Mouse (Mus musculus) intestine, postnatal 0 days (tissue): ENCODE results near the gene Defb28. TPM values are rescaled to one million over a fixed set of nuclear protein-coding genes. Genes with fewer than 3 reads are reported as not detected.

ENCODE experiments used
- ATAC-seq: fragments of 200-750 bp; cut with Nextera tagmentation; 2 replicates; pipeline ENCODE4 v1.8.0; 2017; ENCODE audit warnings: mild to moderate bottlenecking, moderate TSS enrichment, moderate library complexity
- H3K27ac ChIP-seq: fragments of 300-500 bp; sonication (generic); 2 replicates; pipeline ENCODE4 v1.5.1; 2014; ENCODE audit warnings: mild to moderate bottlenecking, low read depth, low read length, moderate library complexity
- H3K27me3 ChIP-seq: fragments of 300-500 bp; sonication (generic); replicated peaks from 2 replicates; pipeline ENCODE4 v1.6.1; 2014; ENCODE audit warnings: low read length, mixed read lengths; ENCODE audit not compliant: control insufficient read depth, insufficient read depth
- H3K36me3 ChIP-seq: fragments of 300-500 bp; sonication (generic); 2 replicates; pipeline ENCODE4 v1.6.1; 2014; ENCODE audit warnings: mild to moderate bottlenecking, moderate library complexity; ENCODE audit not compliant: control insufficient read depth, insufficient read depth
- H3K4me1 ChIP-seq: fragments of 300-500 bp; sonication (generic); replicated peaks from 2 replicates; pipeline ENCODE4 v1.6.1; 2014; ENCODE audit warnings: antibody characterized with exemption, low read length, mixed read lengths; ENCODE audit not compliant: control insufficient read depth, insufficient read depth
- H3K4me2 ChIP-seq: fragments of 300-500 bp; sonication (generic); replicated peaks from 2 replicates; pipeline ENCODE4 v1.6.1; 2014; ENCODE audit warnings: low read depth, mild to moderate bottlenecking, moderate library complexity
- H3K4me3 ChIP-seq: fragments of 300-500 bp; sonication (generic); 2 replicates; pipeline ENCODE4 v1.5.1; 2014; ENCODE audit warnings: low read depth, low read length
- H3K9ac ChIP-seq: fragments of 300-500 bp; sonication (generic); 2 replicates; pipeline ENCODE4 v1.6.1; 2014; ENCODE audit warnings: mild to moderate bottlenecking, low read depth, low read length
- H3K9me3 ChIP-seq: fragments of 300-500 bp; sonication (generic); 2 replicates; pipeline ENCODE4 v1.6.1; 2016; ENCODE audit warnings: mixed run types; ENCODE audit not compliant: control insufficient read depth
- CTCF ChIP-seq: sonication (generic); IDR thresholded peaks from 2 replicates; pipeline ENCODE4 v1.5.1; 2016; ENCODE audit warnings: low read depth, mild to moderate bottlenecking, control low read depth, antibody characterized with exemption, moderate library complexity
- WGBS: fragments of 180-500 bp; shearing (Covaris S2); extraction: QIAGEN DNeasy Blood & Tissue Kit; methylation state at CpG from one replicate; pipeline ENCODE4 v1.1.7; 2014; 5-methylcytosine and 5-hydroxymethylcytosine counted together
- polyA plus RNA-seq: library from polyadenylated mRNA; unstranded; fragments of >200 nt; fragmentation: Nextera tagmentation; extraction: Ambion mirVana; gene quantifications from 2 replicates; pipeline ENCODE4 v1.2.1, GENCODE M21; 2015

Gene Defb28
- polyA plus RNA-seq, 1 experiment from 2014 or later: not detected

- H3K4me2 ChIP-seq: no peak overlapping the region
- no peaks in the 10 kb centered on the region for H3K36me3 ChIP-seq
- H3K27ac ChIP-seq: no peak overlapping the region
- no peak overlapping the region for H3K9ac ChIP-seq
- H3K4me1 ChIP-seq: no peaks in the 10 kb centered on the region
- no peak for ATAC-seq
- H3K27me3 ChIP-seq: no peaks in the 10 kb centered on the region
- no peaks in the 10 kb centered on the region for H3K9me3 ChIP-seq
- no peak overlapping the region for H3K4me3 ChIP-seq
- WGBS: 58% methylated on average over 5 of the region's 5 CpGs
- no peak for TF ChIP-seq CTCF
Measured at GRCm38 (mm10) chr2:152548124-152548523, 30.1 kb downstream of the Defb28 start.

- TF ChIP-seq CTCF: peak; percentile 85
- Histone ChIP-seq H3K9ac (no peak overlapping the region), H3K27me3 (no peaks in the 10 kb centered on the region), H3K4me1 (no peaks in the 10 kb centered on the region), H3K36me3 (no peaks in the 10 kb centered on the region), H3K4me3 (no peak overlapping the region), H3K4me2 (no peak overlapping the region; the same call in 1 of the 2 replicates), H3K27ac (no peak overlapping the region), H3K9me3 (no peaks in the 10 kb centered on the region)
- no peak; the same call in 1 of the 2 replicates for ATAC-seq
- 13% methylated on average over 16 of the region's 16 CpGs for WGBS
Measured at GRCm38 (mm10) chr2:152553774-152554423, 35.8 kb downstream of the Defb28 start.

GRCm38 (mm10) chr2:152556655-152557054, 38.6 kb downstream of the Defb28 start:
- Histone ChIP-seq H3K4me3 (no peak overlapping the region), H3K27ac (no peak overlapping the region), H3K4me2 (no peak overlapping the region), H3K9me3 (no peaks in the 10 kb centered on the region), H3K27me3 (0 out of 2 replicates have a peak, but pooled peaks cover 3% of the 10 kb centered on the region), H3K9ac (no peak overlapping the region), H3K4me1 (no peaks in the 10 kb centered on the region), H3K36me3 (no peaks in the 10 kb centered on the region)
- ATAC-seq: no peak
- no peak for TF ChIP-seq CTCF
- WGBS: 84% methylated on average over 7 of the region's 7 CpGs

GRCm38 (mm10) chr2:152569038-152569437, 51.0 kb downstream of the Defb28 start, which contains the start of gene Gm17416:
Gm17416 (plus strand) TSS chr2:152569338.
- Histone ChIP-seq H3K36me3 (no peaks in the 10 kb centered on the region), H3K4me3 (no peak within 1 kb of the TSS), H3K4me1 (no peaks in the 10 kb centered on the region), H3K27me3 (no peaks in the 10 kb centered on the region), H3K27ac (no peak within 1 kb of the TSS), H3K9ac (no peak within 1 kb of the TSS), H3K9me3 (no peaks in the 10 kb centered on the region), H3K4me2 (no peak within 1 kb of the TSS)
- 85% methylated on average over 5 of the region's 5 CpGs for WGBS
- no peak for ATAC-seq
- no peak for TF ChIP-seq CTCF

- Histone ChIP-seq H3K9ac (no peak overlapping the region), H3K4me3 (no peak overlapping the region), H3K27ac (no peak overlapping the region), H3K27me3 (no peaks in the 10 kb centered on the region), H3K4me2 (no peak overlapping the region), H3K36me3 (no peaks in the 10 kb centered on the region), H3K4me1 (no peaks in the 10 kb centered on the region), H3K9me3 (no peaks in the 10 kb centered on the region)
- TF ChIP-seq CTCF: no peak
- WGBS: 69% methylated on average over 4 of the region's 4 CpGs
- ATAC-seq: no peak
Measured at GRCm38 (mm10) chr2:152569881-152570280, 51.8 kb downstream of the Defb28 start.

GRCm38 (mm10) chr2:152570313-152570712, 52.3 kb downstream of the Defb28 start:
- no peak for TF ChIP-seq CTCF
- Histone ChIP-seq H3K4me1 (no peaks in the 10 kb centered on the region), H3K27ac (no peak overlapping the region), H3K9ac (no peak overlapping the region), H3K36me3 (no peaks in the 10 kb centered on the region), H3K4me2 (peak overlapping the region; percentile 17; the same call in 1 of the 2 replicates), H3K27me3 (no peaks in the 10 kb centered on the region), H3K9me3 (no peaks in the 10 kb centered on the region), H3K4me3 (no peak overlapping the region)
- WGBS: 34% methylated on average over 6 of the region's 6 CpGs
- ATAC-seq: no peak

Other genes starting within 250 kb of the Defb28 start
- gene Tbc1d20, start 224.4 kb upstream of the Defb28 start, polyA plus RNA-seq: 35.2 and 40.3 TPM in 2 replicates
- 44.9 and 50.3 TPM in 2 replicates for gene Rbck1, start 185.6 kb upstream of the Defb28 start, polyA plus RNA-seq
- 2.5 and 2.9 TPM in 2 replicates for gene Trib3, start 174.2 kb upstream of the Defb28 start, polyA plus RNA-seq
- gene Nrsn2, start 141.6 kb upstream of the Defb28 start, polyA plus RNA-seq: 4.1 and 4.7 TPM in 2 replicates
- gene Sox12, start 120.2 kb upstream of the Defb28 start, polyA plus RNA-seq: 2.8 and 3.1 TPM in 2 replicates
- 15.7 and 18.1 TPM in 2 replicates for gene Zcchc3, start 103.2 kb upstream of the Defb28 start, polyA plus RNA-seq
- 0.34 and 0.37 TPM in 2 replicates for gene 6820408C15Rik, start 102.7 kb upstream of the Defb28 start, polyA plus RNA-seq
- gene Defb23, start 53.6 kb upstream of the Defb28 start, polyA plus RNA-seq: not detected in 2 replicates
- not detected in 2 replicates for gene Defb20, start 41.2 kb upstream of the Defb28 start, polyA plus RNA-seq
- gene Defb22, start 28.1 kb upstream of the Defb28 start, polyA plus RNA-seq: not detected in 2 replicates
- not detected in 2 replicates for gene Defb26, start 6.6 kb upstream of the Defb28 start, polyA plus RNA-seq
- not detected in 2 replicates for gene Defb29, start 21.8 kb downstream of the Defb28 start, polyA plus RNA-seq
- not detected in 2 replicates for gene Gm17416, start 51.1 kb downstream of the Defb28 start, polyA plus RNA-seq
- gene Defb21, start 54.5 kb downstream of the Defb28 start, polyA plus RNA-seq: not detected in 2 replicates
- gene Defb19, start 62.1 kb downstream of the Defb28 start, polyA plus RNA-seq: 0.35 and 0.77 TPM in 2 replicates
- not detected in 2 replicates for gene Defb45, start 81.1 kb downstream of the Defb28 start, polyA plus RNA-seq
- not detected in 2 replicates for gene Defb36, start 86.1 kb downstream of the Defb28 start, polyA plus RNA-seq
- gene Defb25, start 104.8 kb downstream of the Defb28 start, polyA plus RNA-seq: 0.72 TPM in 1 of 2 replicates, not detected in the other
- 5.9 and 6.4 TPM in 2 replicates for gene Rem1, start 108.7 kb downstream of the Defb28 start, polyA plus RNA-seq
- 110 and 111 TPM in 2 replicates for gene H13, start 151.2 kb downstream of the Defb28 start, polyA plus RNA-seq
- gene Mcts2, start 168.8 kb downstream of the Defb28 start, polyA plus RNA-seq: 19.0 and 21.5 TPM in 2 replicates
- 76.1 and 92.4 TPM in 2 replicates for gene Id1, start 218.0 kb downstream of the Defb28 start, polyA plus RNA-seq
- gene Cox4i2, start 235.9 kb downstream of the Defb28 start, polyA plus RNA-seq: 9.3 and 9.5 TPM in 2 replicates